Mouse (Mus musculus) granulocyte monocyte progenitor cell, adult 5-6 weeks (primary cell): ENCODE data around the gene Itga9. TPM values are rescaled to one million over a fixed set of nuclear protein-coding genes. Genes with fewer than 3 reads are reported as not detected.
A peak's percentile ranks its signal among the peaks of the same experiment; 100 is the strongest.

Experiments
- ATAC-seq: replicated peaks from 2 replicates; pipeline ENCODE4 v1.8.0; 2016; ENCODE audit warnings: mild to moderate bottlenecking, moderate TSS enrichment, inconsistent platforms; ENCODE audit not compliant: poor library complexity, severe bottlenecking
- total RNA-seq, 2 experiments: library from RNA; stranded (forward) in 1 of 2; stranded (reverse) in 1 of 2; fragments of 200-712, 200-1000 nt in 1 of 2; fragments of >200 nt in 1 of 2; fragmentation: Nextera tagmentation in 1 of 2; gene quantifications; 2 replicates each; pipeline ENCODE4 v1.2.3; 2014 to 2017

Itga9 gene
- total RNA-seq, 2 experiments from 2014 or later: 0.26 TPM; not detected in 1

DNA sequence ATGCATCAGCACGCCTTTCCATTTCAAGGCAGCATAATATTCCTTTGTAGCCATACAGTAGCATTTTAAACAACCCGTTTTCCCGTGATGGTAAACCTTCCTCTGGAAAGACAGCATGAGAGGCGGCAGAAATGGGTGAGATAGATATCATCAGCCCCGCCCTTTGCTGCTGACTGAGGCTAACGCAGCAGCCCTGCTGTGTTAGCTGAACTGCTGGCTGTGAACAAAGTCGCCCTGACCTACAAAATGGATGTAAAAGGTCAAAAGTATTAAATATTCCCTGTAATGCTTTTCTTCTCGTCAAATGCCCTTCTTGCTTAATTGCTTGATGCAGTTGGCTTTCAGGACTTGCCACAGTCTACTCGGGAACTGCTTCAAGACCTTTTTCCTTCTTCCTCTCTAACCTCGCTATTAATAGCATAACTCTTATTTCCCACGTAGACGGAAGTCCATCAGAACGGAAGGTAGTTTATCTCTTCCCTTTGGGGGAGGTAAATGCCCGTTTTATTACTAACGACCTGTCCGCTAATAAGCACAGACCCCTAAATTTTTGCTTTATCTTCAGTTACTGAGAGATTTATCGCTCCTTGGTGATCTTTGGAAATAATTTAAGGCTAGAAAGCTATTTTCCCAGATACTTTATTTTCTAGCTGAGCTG is 39.3 kb downstream of the Itga9 start:
- ATAC-seq: no peak

DNA sequence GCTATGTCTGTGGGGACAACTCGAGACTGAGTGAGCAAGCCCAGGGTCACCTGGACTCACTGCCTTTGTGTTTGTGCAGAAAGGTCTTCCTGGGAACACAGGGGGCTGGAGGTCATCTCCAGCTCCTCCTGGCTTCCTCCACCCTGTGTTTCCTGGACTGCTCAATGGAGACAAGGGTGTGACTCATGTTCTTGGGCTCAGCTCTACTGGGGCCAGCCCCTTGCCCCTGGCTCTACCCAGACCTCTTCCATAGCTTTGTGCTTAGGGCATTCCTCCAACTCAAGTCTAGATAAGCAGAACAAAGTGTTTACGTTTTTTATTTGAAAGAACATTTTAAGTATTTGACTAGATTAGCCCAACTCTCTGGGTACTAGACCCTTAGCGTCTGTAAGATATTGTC is 41.0 kb downstream of the Itga9 start:
- no peak for ATAC-seq

DNA sequence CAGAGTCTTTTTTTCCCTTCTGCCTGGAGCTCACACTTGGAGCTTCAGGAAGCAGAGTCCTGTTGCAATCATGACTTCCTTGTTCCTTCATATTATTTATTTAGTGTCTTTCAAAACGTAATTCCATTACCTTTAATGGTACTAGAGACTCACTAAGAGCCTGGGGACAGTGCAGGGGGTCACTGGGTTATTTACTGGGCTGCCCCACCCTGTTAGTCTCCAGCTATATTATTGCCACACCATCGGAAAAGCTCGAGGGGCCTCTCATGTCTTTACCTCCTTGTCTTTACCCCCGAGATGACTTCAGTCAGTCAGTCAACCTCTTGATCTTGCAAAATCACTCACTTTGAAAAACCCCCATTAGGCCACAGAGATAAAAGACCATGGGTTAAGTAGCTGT is 44.5 kb downstream of the Itga9 start:
- ATAC-seq: no peak

- ATAC-seq: no peak
Observed at GRCm38 (mm10) chr9:118651939-118652338, 45.4 kb downstream of the Itga9 start.

DNA sequence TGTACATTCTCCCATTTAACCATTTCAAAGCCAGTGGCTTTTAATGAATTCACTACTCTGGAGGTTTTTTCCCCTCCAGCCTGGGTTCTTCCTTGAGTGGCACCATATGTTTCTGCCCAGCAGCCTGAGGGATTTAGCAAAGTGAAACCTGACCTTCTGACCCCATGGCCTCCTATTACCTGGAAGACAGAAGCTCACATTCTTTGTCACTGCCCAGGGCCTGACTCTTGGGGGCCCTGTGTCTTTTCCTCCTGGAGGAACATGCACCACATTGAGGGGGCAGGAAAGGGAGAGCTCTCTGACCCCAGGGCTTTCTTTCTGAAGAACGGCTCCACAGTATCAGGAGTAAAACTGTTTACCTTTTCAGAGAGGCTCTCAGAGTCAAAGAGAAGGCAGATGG is 46.9 kb downstream of the Itga9 start:
- ATAC-seq: no peak

DNA sequence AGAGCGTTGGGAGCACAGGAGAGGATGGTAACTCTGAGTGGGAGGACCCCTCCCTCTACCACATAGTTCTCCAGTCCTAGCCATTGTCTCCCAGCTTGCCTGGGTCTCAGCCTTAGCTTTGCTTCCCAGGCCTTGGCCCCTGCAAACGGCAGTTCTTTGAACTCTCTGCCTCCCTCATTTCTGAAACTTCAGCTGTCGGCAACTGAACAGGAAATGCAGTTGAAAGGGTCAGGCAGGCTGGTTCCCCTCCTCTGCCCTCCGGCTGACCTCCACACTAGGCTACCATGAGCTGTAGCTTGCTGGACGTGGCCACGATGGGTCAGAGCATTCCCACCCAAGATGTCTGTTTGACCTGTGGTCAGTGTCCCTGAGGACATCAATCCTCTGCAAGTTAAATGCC is 48.5 kb downstream of the Itga9 start:
- 0 out of 2 replicates have a peak, but pooled peaks have one; percentile 12 for ATAC-seq

- ATAC-seq: no peak
Observed at GRCm38 (mm10) chr9:118655726-118656125, 49.2 kb downstream of the Itga9 start.

DNA sequence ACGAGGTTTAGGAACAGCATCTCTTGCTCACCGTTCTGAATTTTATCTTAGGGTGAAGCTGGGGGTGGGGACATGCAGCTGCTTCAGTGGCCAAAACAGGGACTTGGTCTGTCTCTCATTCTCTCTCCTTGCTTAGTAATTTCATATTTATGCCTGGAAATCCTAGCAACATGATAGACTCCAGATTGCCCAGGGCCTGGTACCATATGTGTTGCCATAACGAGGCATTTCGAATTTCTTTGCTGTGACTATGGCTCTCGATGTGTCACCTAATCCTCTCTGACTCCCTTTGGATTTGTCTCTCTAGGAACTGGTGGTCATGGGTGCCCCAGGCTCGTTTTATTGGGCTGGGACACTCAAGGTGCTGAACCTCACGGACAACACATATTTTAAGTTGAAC is 51.7 kb downstream of the Itga9 start:
- no peak for ATAC-seq

DNA sequence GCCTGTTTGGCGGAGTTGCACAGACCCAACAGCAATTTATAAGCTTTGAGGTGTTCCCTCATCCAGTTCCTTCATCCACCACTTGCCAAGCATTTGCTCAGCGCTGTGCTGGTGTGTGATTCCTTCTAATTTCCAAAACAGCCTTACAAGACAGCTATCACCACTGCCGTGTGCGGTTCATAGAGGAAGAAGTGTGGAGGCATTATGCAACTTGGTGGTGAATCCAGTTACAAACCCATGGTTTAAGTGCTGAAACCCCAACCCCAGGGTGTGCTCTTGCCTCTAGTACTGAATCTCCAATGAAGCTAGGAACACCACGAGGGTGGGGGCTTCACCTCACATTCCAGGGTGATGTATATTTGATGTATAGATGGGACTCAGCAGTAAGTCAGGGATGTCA is 53.3 kb downstream of the Itga9 start:
- peak; percentile 95 for ATAC-seq

- no peak for ATAC-seq
Observed at GRCm38 (mm10) chr9:118660259-118660658, 53.8 kb downstream of the Itga9 start.

GRCm38 (mm10) chr9:118662026-118662425 is 55.5 kb downstream of the Itga9 start:
- ATAC-seq: no peak

GRCm38 (mm10) chr9:118662476-118662875 is 56.0 kb downstream of the Itga9 start:
- no peak for ATAC-seq

DNA sequence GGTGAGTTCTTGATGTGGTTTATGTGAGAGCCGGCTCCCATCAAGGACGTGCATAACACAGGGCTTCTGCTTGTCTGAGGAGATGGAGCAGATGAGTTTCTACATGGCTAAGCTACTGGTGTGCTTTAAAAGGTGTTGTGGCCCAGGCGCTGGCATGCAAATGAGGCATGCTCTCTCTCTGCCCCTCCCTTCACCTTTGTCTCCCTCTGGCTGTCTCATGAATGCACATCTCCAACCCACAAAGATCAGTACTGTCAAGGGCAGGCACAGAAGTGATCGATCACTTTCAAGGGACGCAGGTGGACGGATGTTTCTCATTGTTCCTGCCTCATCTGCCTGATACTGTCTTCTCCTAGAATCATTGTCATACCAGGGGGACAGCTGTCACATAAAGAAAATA is 57.4 kb downstream of the Itga9 start:
- ATAC-seq: no peak

GRCm38 (mm10) chr9:118666069-118666468 is 59.6 kb downstream of the Itga9 start:
- no peak for ATAC-seq

- ATAC-seq: peak; percentile 75
Observed at GRCm38 (mm10) chr9:118669696-118670095, 63.2 kb downstream of the Itga9 start.

DNA sequence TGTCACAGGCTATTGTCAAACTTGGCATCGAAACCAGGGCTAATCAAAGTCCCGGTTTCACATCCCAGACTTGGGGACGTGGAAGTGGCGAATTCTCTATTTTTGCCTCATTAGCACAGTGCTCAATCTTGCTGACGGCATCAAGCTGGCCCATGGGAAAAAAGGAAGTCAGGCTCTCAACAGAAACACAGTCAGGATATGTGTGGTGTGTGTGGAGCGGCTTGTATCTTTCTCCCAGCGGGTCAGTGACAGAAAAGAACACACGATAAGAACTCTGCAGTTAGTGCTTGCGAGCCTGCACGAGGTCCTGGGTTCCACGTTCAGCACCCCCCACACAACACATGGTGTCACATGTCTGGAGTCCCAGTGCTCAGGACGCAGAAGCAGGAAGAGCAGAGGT is 67.8 kb downstream of the Itga9 start:
- peak; percentile 53 for ATAC-seq

- ATAC-seq: no peak
Observed at GRCm38 (mm10) chr9:118674761-118675160, 68.3 kb downstream of the Itga9 start.

DNA sequence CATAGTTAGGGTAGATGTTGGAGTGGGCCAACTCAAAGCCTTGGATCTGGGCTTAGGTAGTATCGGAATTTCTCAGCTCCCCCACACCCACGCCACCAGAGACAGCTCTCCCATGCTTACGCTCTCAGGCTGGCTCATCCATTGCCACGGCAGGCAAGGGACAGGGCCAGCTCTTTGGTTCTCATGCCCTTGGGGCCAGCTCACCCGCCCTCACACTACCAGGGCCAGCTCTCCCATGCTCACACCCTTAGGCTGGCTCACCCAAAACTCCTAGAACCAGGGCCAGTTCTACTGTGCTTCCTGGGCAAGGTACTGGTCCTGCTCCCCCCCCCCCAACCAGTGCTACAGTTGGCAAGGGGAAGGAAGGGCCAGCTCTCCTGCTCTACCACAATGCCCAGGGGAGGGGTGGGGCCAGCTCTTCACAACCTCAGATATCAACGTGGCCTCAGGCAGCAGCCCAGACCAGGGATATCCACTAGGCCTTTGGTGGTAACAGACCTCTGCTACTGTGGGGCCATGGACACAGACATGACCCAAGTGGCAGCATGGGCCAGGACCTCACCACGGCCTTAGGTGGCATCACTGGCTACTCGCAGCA is 69.2 kb downstream of the Itga9 start:
- ATAC-seq: peak; percentile 23

GRCm38 (mm10) chr9:118676692-118677091 is 70.2 kb downstream of the Itga9 start:
- no peak for ATAC-seq

GRCm38 (mm10) chr9:118677349-118677748 is 70.9 kb downstream of the Itga9 start:
- ATAC-seq: peak; percentile 4; the same call in 1 of the 2 replicates

DNA sequence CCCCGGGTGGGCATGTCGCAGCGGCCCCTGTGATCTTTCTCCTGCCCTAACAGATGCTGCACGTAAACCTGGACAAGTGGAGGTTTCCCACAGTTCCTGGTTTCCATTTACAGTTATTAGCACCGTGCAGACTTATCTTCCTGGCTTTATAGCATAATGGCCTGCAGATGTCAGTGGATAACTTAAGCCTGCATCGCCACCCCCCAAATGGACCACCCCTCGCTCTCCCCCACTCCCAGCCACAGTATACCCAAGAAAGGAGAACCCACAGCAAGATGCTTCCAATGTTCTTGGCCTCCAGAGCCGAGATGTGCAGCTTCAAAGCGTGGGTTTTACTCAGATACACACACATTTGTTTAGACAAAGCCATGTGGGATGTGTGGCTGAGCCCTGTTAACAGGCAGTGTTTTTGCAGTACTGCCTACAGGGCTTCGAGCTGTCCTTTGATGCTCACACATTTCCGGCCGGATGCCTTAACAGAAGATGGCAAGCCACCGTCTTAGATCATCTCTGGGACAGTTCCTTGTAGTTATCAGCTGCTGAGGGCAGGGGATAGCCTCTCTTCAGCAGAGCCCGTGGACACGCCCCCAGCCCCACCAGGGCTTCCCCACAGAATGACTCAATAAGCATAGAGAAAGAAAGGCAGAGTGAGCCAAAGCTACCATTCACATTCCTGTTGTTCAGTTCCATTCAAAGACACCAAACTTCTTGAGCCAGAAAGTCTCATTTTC is 71.7 kb downstream of the Itga9 start:
- peak; percentile 62 for ATAC-seq

GRCm38 (mm10) chr9:118678759-118679158 is 72.3 kb downstream of the Itga9 start:
- ATAC-seq: peak; percentile 41
